Mouse (Mus musculus): ENCODE data around the gene Ccdc73. TPM values are rescaled to one million over a fixed set of nuclear protein-coding genes. Genes with fewer than 3 reads are reported as not detected.

Ccdc73 gene
- polyA plus RNA-seq, 1 experiment from 2014 or later = 7.4 TPM

GRCm38 (mm10) chr2:105048301-105048700 lies 180.7 kb downstream of the Ccdc73 start:
- H3K36me3 ChIP-seq (ENCODE audit: control insufficient read depth, insufficient read depth, low read length) = no peaks in the 10 kb centered on the region
- H3K27ac ChIP-seq (ENCODE audit: low read depth, low read length) = no peak overlapping the region
- H3K4me3 ChIP-seq (ENCODE audit: low read length) = no peak overlapping the region
- 54% methylated on average over 1 of the region's 1 CpGs for WGBS
- H3K9me3 ChIP-seq (ENCODE audit: control insufficient read depth, low read length) = no peaks in the 10 kb centered on the region
- H3K4me1 ChIP-seq (ENCODE audit: control insufficient read depth, insufficient read depth, low read length) = no peaks in the 10 kb centered on the region
- no peak for ATAC-seq (ENCODE audit: low FRiP score, low TSS enrichment)
- no peak overlapping the region for H3K9ac ChIP-seq (ENCODE audit: low read depth, low read length)
- H3K27me3 ChIP-seq (ENCODE audit: control insufficient read depth, insufficient read depth, low read length) = no peaks in the 10 kb centered on the region
- no peak overlapping the region for H3K4me2 ChIP-seq (replicated peaks; ENCODE audit: low read depth, low read length)

- H3K4me3 ChIP-seq (ENCODE audit: low read length) = no peak overlapping the region
- H3K9me3 ChIP-seq (ENCODE audit: control insufficient read depth, low read length) = no peaks in the 10 kb centered on the region
- 50% methylated on average over 1 of the region's 1 CpGs for WGBS
- no peak for ATAC-seq (ENCODE audit: low FRiP score, low TSS enrichment)
- H3K4me2 ChIP-seq (replicated peaks; ENCODE audit: low read depth, low read length) = no peak overlapping the region
- no peak overlapping the region for H3K27ac ChIP-seq (ENCODE audit: low read depth, low read length)
- H3K36me3 ChIP-seq (ENCODE audit: control insufficient read depth, insufficient read depth, low read length) = no peaks in the 10 kb centered on the region
- peaks cover 5% of the 10 kb centered on the region; the same call in 1 of the 2 replicates for H3K4me1 ChIP-seq (ENCODE audit: control insufficient read depth, insufficient read depth, low read length)
- H3K9ac ChIP-seq (ENCODE audit: low read depth, low read length) = no peak overlapping the region
- no peaks in the 10 kb centered on the region for H3K27me3 ChIP-seq (ENCODE audit: control insufficient read depth, insufficient read depth, low read length)
Observed at GRCm38 (mm10) chr2:105055529-105055928, 187.9 kb downstream of the Ccdc73 start.

GRCm38 (mm10) chr2:105058577-105059116 lies 191.0 kb downstream of the Ccdc73 start:
- 52% methylated on average over 7 of the region's 7 CpGs for WGBS
- Histone ChIP-seq H3K9ac (ENCODE audit: low read depth, low read length) (no peak overlapping the region), H3K4me2 (replicated peaks; ENCODE audit: low read depth, low read length) (no peak overlapping the region), H3K4me1 (ENCODE audit: control insufficient read depth, insufficient read depth, low read length) (peaks cover 12% of the 10 kb centered on the region; the same call in 1 of the 2 replicates), H3K27ac (ENCODE audit: low read depth, low read length) (no peak overlapping the region), H3K4me3 (ENCODE audit: low read length) (no peak overlapping the region), H3K36me3 (ENCODE audit: control insufficient read depth, insufficient read depth, low read length) (no peaks in the 10 kb centered on the region), H3K9me3 (ENCODE audit: control insufficient read depth, low read length) (no peaks in the 10 kb centered on the region), H3K27me3 (ENCODE audit: control insufficient read depth, insufficient read depth, low read length) (no peaks in the 10 kb centered on the region)
- no peak for ATAC-seq (ENCODE audit: low FRiP score, low TSS enrichment)

DNA sequence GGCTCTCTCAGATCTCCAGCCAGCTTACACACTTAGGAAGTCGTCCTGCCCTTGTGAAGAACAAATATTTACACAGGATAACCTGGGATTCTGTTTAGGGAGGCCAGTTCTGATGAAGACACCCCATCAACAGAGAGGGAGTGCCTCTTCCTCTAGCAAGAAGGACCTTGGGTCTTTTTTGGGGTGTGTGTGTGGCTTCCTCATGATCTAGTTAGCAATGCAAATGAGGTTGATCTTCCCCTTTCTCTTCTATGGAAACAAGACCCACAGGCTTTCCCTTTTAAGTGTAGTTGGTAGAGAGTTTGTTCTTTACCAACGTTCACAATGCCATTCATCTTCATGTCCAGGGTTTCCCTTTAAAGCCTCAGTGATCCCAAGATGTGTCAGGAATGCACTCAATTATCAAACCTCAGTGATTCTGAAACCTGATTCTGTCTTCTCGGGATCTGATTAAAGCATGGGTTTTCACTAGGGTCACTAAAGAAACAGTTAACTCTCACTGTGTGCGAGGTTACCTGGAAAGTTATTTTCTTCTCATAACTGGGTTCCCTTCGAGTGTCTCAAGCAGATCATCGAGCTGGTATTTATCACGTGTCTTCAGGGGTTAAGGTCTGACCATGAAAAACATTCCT lies 195.3 kb downstream of the Ccdc73 start:
- 13% methylated on average over 7 of the region's 7 CpGs for WGBS
- H3K36me3 ChIP-seq (ENCODE audit: control insufficient read depth, insufficient read depth, low read length) = no peaks in the 10 kb centered on the region
- no peaks in the 10 kb centered on the region for H3K9me3 ChIP-seq (ENCODE audit: control insufficient read depth, low read length)
- no peaks in the 10 kb centered on the region for H3K27me3 ChIP-seq (ENCODE audit: control insufficient read depth, insufficient read depth, low read length)
- no peak overlapping the region for H3K4me3 ChIP-seq (ENCODE audit: low read length)
- peak; percentile 57 for ATAC-seq (ENCODE audit: low FRiP score, low TSS enrichment)
- H3K9ac ChIP-seq (ENCODE audit: low read depth, low read length) = no peak overlapping the region
- peak overlapping the region; percentile 74 for H3K27ac ChIP-seq (ENCODE audit: low read depth, low read length)
- H3K4me2 ChIP-seq (replicated peaks; ENCODE audit: low read depth, low read length) = no peak overlapping the region
- peaks cover 22% of the 10 kb centered on the region for H3K4me1 ChIP-seq (ENCODE audit: control insufficient read depth, insufficient read depth, low read length)

Other genes starting within 250 kb of the Ccdc73 start
- 57.0 and 59.1 TPM in 2 replicates for gene Tcp11l1, start 155.6 kb upstream of the Ccdc73 start, polyA plus RNA-seq (2014; fragmentation: Nextera tagmentation; extraction: Ambion mirVana)
- not detected in 2 replicates for gene Pin1rt1, start 151.4 kb upstream of the Ccdc73 start, polyA plus RNA-seq (2014; fragmentation: Nextera tagmentation; extraction: Ambion mirVana)
- 18.5 and 20.7 TPM in 2 replicates for gene Depdc7, start 124.9 kb upstream of the Ccdc73 start, polyA plus RNA-seq (2014; fragmentation: Nextera tagmentation; extraction: Ambion mirVana)
- 17.0 and 21.6 TPM in 2 replicates for gene Qser1, start 51.0 kb upstream of the Ccdc73 start, polyA plus RNA-seq (2014; fragmentation: Nextera tagmentation; extraction: Ambion mirVana)
- 2.1 and 2.9 TPM in 2 replicates for gene Prrg4, start 17.9 kb upstream of the Ccdc73 start, polyA plus RNA-seq (2014; fragmentation: Nextera tagmentation; extraction: Ambion mirVana)
- 463 and 518 TPM in 2 replicates for gene Eif3m, start 149.3 kb downstream of the Ccdc73 start, polyA plus RNA-seq (2014; fragmentation: Nextera tagmentation; extraction: Ambion mirVana)
- gene Gm11060, start 224.2 kb downstream of the Ccdc73 start, polyA plus RNA-seq (2014; fragmentation: Nextera tagmentation; extraction: Ambion mirVana) = not detected in 2 replicates

Measured in kidney, embryonic 14.5 days (tissue).